Mouse (Mus musculus) limb, embryonic 15.5 days (tissue): ENCODE results near the gene Spem1. TPM values are rescaled to one million over a fixed set of nuclear protein-coding genes. Genes with fewer than 3 reads are reported as not detected.

ENCODE experiments used
- ATAC-seq: fragments of 200-750 bp; cut with Nextera tagmentation; 2 replicates; pipeline ENCODE4 v1.8.0; 2017; ENCODE audit warnings: low read depth, moderate TSS enrichment; ENCODE audit not compliant: insufficient number of reproducible peaks, low FRiP score, low TSS enrichment
- H3K27ac ChIP-seq: fragments of 300-500 bp; sonication (generic); 2 replicates; pipeline ENCODE4 v1.5.1; 2015; ENCODE audit warnings: moderate library complexity, mild to moderate bottlenecking, inconsistent platforms
- H3K27me3 ChIP-seq: fragments of 300-500 bp; sonication (generic); 2 replicates; pipeline ENCODE4 v1.6.1; 2015; ENCODE audit warnings: inconsistent platforms
- H3K36me3 ChIP-seq: fragments of 300-500 bp; sonication (generic); 2 replicates; pipeline ENCODE4 v1.6.1; 2015; ENCODE audit warnings: inconsistent platforms
- H3K4me1 ChIP-seq: fragments of 300-500 bp; sonication (generic); 2 replicates; pipeline ENCODE4 v1.6.1; 2015; ENCODE audit warnings: inconsistent platforms
- H3K4me2 ChIP-seq: fragments of 300-500 bp; sonication (generic); 2 replicates; pipeline ENCODE4 v1.6.1; 2015; ENCODE audit warnings: mild to moderate bottlenecking, inconsistent platforms
- H3K4me3 ChIP-seq: fragments of 300-500 bp; sonication (generic); 2 replicates; pipeline ENCODE4 v1.5.1; 2015; ENCODE audit warnings: mild to moderate bottlenecking, inconsistent platforms
- H3K9ac ChIP-seq: fragments of 300-500 bp; sonication (generic); 2 replicates; pipeline ENCODE4 v1.6.1; 2015; ENCODE audit warnings: inconsistent platforms
- H3K9me3 ChIP-seq: fragments of 300-500 bp; sonication (generic); 2 replicates; pipeline ENCODE4 v1.6.1; 2016; ENCODE audit warnings: inconsistent platforms
- WGBS: fragments of 180-500 bp; shearing (Covaris S2); methylation state at CpG from one replicate; pipeline ENCODE4 v1.1.7; 2015; 5-methylcytosine and 5-hydroxymethylcytosine counted together
- polyA plus RNA-seq: library from polyadenylated mRNA; unstranded; fragments of >200 nt; fragmentation: Nextera tagmentation; extraction: Ambion mirVana; gene quantifications from 2 replicates; pipeline ENCODE4 v1.2.1, GENCODE M21; 2015

Gene Spem1
- polyA plus RNA-seq, 1 experiment from 2014 or later, result 0.28 TPM

- H3K9ac ChIP-seq, result no peak overlapping the region
- H3K9me3 ChIP-seq, result no peaks in the 10 kb centered on the region
- ATAC-seq, result no peak
- H3K4me3 ChIP-seq, result no peak overlapping the region
- WGBS, result 79% methylated on average over 20 of the region's 20 CpGs
- no peak overlapping the region for H3K4me2 ChIP-seq
- H3K27ac ChIP-seq, result no peak overlapping the region
- H3K4me1 ChIP-seq, result peaks cover 14% of the 10 kb centered on the region
- no peaks in the 10 kb centered on the region for H3K27me3 ChIP-seq
- peaks cover 34% of the 10 kb centered on the region for H3K36me3 ChIP-seq
These were observed 45.5 kb downstream of the Spem1 start for GRCm38 (mm10) chr11:69776488-69776887.

DNA sequence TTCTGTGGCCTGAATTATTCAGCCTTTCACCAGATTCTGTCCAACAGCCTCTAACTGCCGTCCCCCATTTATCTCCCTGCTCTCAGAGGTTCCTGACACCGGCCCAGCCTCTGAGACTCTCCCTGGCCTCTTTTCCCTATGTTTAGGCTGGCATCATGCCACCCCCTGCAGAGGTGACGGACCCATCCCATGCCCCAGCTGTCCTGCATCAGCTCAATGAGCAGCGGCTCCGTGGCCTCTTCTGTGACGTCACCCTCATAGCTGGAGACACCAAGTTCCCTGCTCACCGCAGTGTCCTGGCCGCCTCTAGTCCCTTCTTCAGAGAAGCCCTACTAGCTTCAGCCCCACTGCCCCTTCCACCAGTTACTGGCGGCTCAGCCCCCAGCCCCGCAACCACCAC is 46.3 kb downstream of the Spem1 start:
- Histone ChIP-seq H3K27ac (no peak overlapping the region), H3K4me2 (no peak overlapping the region), H3K9me3 (no peaks in the 10 kb centered on the region), H3K27me3 (no peaks in the 10 kb centered on the region), H3K9ac (no peak overlapping the region), H3K4me3 (no peak overlapping the region), H3K36me3 (peaks cover 37% of the 10 kb centered on the region), H3K4me1 (peaks cover 14% of the 10 kb centered on the region)
- no peak for ATAC-seq
- 69% methylated on average over 10 of the region's 10 CpGs for WGBS

GRCm38 (mm10) chr11:69774961-69775360 is 47.0 kb downstream of the Spem1 start:
- no peak for ATAC-seq
- H3K9ac ChIP-seq, result no peak overlapping the region
- peaks cover 40% of the 10 kb centered on the region for H3K36me3 ChIP-seq
- no peak overlapping the region for H3K4me3 ChIP-seq
- no peak overlapping the region for H3K27ac ChIP-seq
- H3K4me1 ChIP-seq, result peaks cover 14% of the 10 kb centered on the region
- H3K27me3 ChIP-seq, result no peaks in the 10 kb centered on the region
- no peaks in the 10 kb centered on the region for H3K9me3 ChIP-seq
- 68% methylated on average over 5 of the region's 5 CpGs for WGBS
- no peak overlapping the region for H3K4me2 ChIP-seq

Other genes with a start within 250 kb of the Spem1 start
- 23.6 and 24.8 TPM in 2 replicates for gene Wrap53, start 241.9 kb downstream of the Spem1 start, polyA plus RNA-seq
- gene Trp53, start 241.8 kb downstream of the Spem1 start, polyA plus RNA-seq, result 132 and 134 TPM in 2 replicates
- gene Atp1b2, start 216.2 kb downstream of the Spem1 start, polyA plus RNA-seq, result 8.2 and 10.5 TPM in 2 replicates
- not detected in 2 replicates for gene Shbg, start 204.3 kb downstream of the Spem1 start, polyA plus RNA-seq
- gene Sat2, start 200.2 kb downstream of the Spem1 start, polyA plus RNA-seq, result 15.7 and 16.2 TPM in 2 replicates
- 26.8 and 27.1 TPM in 2 replicates for gene Fxr2, start 189.2 kb downstream of the Spem1 start, polyA plus RNA-seq
- 3.2 and 4.8 TPM in 2 replicates for gene Sox15, start 166.9 kb downstream of the Spem1 start, polyA plus RNA-seq
- 58.9 and 63.9 TPM in 2 replicates for gene Mpdu1, start 159.5 kb downstream of the Spem1 start, polyA plus RNA-seq
- 18.2 and 24.1 TPM in 2 replicates for gene Cd68, start 156.0 kb downstream of the Spem1 start, polyA plus RNA-seq
- 443 and 469 TPM in 2 replicates for gene Eif4a1, start 149.8 kb downstream of the Spem1 start, polyA plus RNA-seq
- gene Senp3, start 140.1 kb downstream of the Spem1 start, polyA plus RNA-seq, result 87.5 and 87.9 TPM in 2 replicates
- 0.73 and 0.87 TPM in 2 replicates for gene Tnfsf13, start 136.4 kb downstream of the Spem1 start, polyA plus RNA-seq
- 10.8 and 12.9 TPM in 2 replicates for gene Tnfsf12, start 126.3 kb downstream of the Spem1 start, polyA plus RNA-seq
- gene Tnfsfm13, start 126.1 kb downstream of the Spem1 start, polyA plus RNA-seq, result 4.8 and 5.7 TPM in 2 replicates
- 20.0 and 20.9 TPM in 2 replicates for gene Polr2a, start 63.5 kb downstream of the Spem1 start, polyA plus RNA-seq
- gene Slc35g3, start 60.2 kb downstream of the Spem1 start, polyA plus RNA-seq, result 0.09 and 0.15 TPM in 2 replicates
- 5.1 and 5.4 TPM in 2 replicates for gene Zbtb4, start 56.3 kb downstream of the Spem1 start, polyA plus RNA-seq
- 18.6 and 30.0 TPM in 2 replicates for gene Chrnb1, start 26.2 kb downstream of the Spem1 start, polyA plus RNA-seq
- gene Fgf11, start 20.3 kb downstream of the Spem1 start, polyA plus RNA-seq, result 3.4 and 3.9 TPM in 2 replicates
- 8.1 and 8.9 TPM in 2 replicates for gene Tmem102, start 16.6 kb downstream of the Spem1 start, polyA plus RNA-seq
- not detected in 2 replicates for gene Gm39566, start 6.9 kb downstream of the Spem1 start, polyA plus RNA-seq
- not detected in 2 replicates for gene Spem2, start 3.7 kb downstream of the Spem1 start, polyA plus RNA-seq
- 7.6 and 8.7 TPM in 2 replicates for gene Nlgn2, start 15.6 kb upstream of the Spem1 start, polyA plus RNA-seq
- gene Tmem256, start 16.3 kb upstream of the Spem1 start, polyA plus RNA-seq, result 325 and 365 TPM in 2 replicates
- 132 and 134 TPM in 2 replicates for gene Plscr3, start 24.2 kb upstream of the Spem1 start, polyA plus RNA-seq
- gene Tnk1, start 36.5 kb upstream of the Spem1 start, polyA plus RNA-seq, result 4.1 and 5.0 TPM in 2 replicates
- gene Tmem95, start 55.8 kb upstream of the Spem1 start, polyA plus RNA-seq, result 0.31 and 0.73 TPM in 2 replicates
- gene Kctd11, start 59.2 kb upstream of the Spem1 start, polyA plus RNA-seq, result 20.5 TPM in 2 replicates
- gene Acap1, start 73.4 kb upstream of the Spem1 start, polyA plus RNA-seq, result 2.7 and 3.1 TPM in 2 replicates
- gene 2810408A11Rik, start 78.8 kb upstream of the Spem1 start, polyA plus RNA-seq, result 7.6 and 8.4 TPM in 2 replicates
- 7.1 and 7.3 TPM in 2 replicates for gene Neurl4, start 78.9 kb upstream of the Spem1 start, polyA plus RNA-seq
- 71.5 and 77.1 TPM in 2 replicates for gene Gps2, start 91.7 kb upstream of the Spem1 start, polyA plus RNA-seq
- 1,601 and 1,681 TPM in 2 replicates for gene Eif5a, start 99.8 kb upstream of the Spem1 start, polyA plus RNA-seq
- 3.6 and 4.6 TPM in 2 replicates for gene Ybx2, start 113.6 kb upstream of the Spem1 start, polyA plus RNA-seq
- gene Slc2a4, start 126.0 kb upstream of the Spem1 start, polyA plus RNA-seq, result 23.0 and 23.5 TPM in 2 replicates
- gene Cldn7, start 142.6 kb upstream of the Spem1 start, polyA plus RNA-seq, result 8.1 and 13.1 TPM in 2 replicates
- gene Ctdnep1, start 159.0 kb upstream of the Spem1 start, polyA plus RNA-seq, result 24.6 and 32.0 TPM in 2 replicates
- 111 and 119 TPM in 2 replicates for gene Elp5, start 160.3 kb upstream of the Spem1 start, polyA plus RNA-seq
- gene Gabarap, start 169.0 kb upstream of the Spem1 start, polyA plus RNA-seq, result 545 and 568 TPM in 2 replicates
- 72.2 and 81.6 TPM in 2 replicates for gene Phf23, start 173.6 kb upstream of the Spem1 start, polyA plus RNA-seq
- 42.2 and 43.1 TPM in 2 replicates for gene Dvl2, start 178.4 kb upstream of the Spem1 start, polyA plus RNA-seq
- 92.2 and 100 TPM in 2 replicates for gene Acadvl, start 193.2 kb upstream of the Spem1 start, polyA plus RNA-seq
- gene Dlg4, start 194.8 kb upstream of the Spem1 start, polyA plus RNA-seq, result 9.6 and 10.7 TPM in 2 replicates
- 0.93 and 1.1 TPM in 2 replicates for gene Asgr1, start 231.9 kb upstream of the Spem1 start, polyA plus RNA-seq